22 mouse cellular contexts compared by ENCODE assay signal in genomic region chr19:55842046-55842445, GRCm38 (mm10).
A peak's percentile ranks its signal among the peaks of the same experiment; 100 is the strongest.
DNase-seq lines count a peak whose midpoint lies in the region; ATAC-seq and TF ChIP-seq lines count a peak whose summit lies in the region.
"Had no signal": no experiment of that assay in that cellular context is flagged by ENCODE, and none has a peak within 500 bp of the region (broad histone marks: within the 10 kb centered on the region; RNA-seq: fewer than 3 reads in every experiment).

No protein-coding gene starts in this region.

- H3K9ac ChIP-seq in heart, embryonic 14.5 days (ENCODE audit: low read length), result no peak overlapping the region
- no peak overlapping the region for H3K9ac ChIP-seq in kidney, postnatal 0 days (ENCODE audit: low read depth, low read length)
- H3K9ac ChIP-seq in MEL (ENCODE audit: control insufficient read depth, low read depth, low read length, poor library complexity, severe bottlenecking), result no peak overlapping the region
- H3K9ac ChIP-seq in midbrain, postnatal 0 days (replicated peaks; ENCODE audit: low read length, poor library complexity, severe bottlenecking), result no peak overlapping the region
- H3K9ac ChIP-seq: embryonic facial prominence, embryonic 13.5 days; forebrain, embryonic 12.5 days; hindbrain, embryonic 13.5 days had no signal

- 19% methylated on average over 7 of the region's 7 CpGs for WGBS in heart, embryonic 10.5 days
- 5% methylated on average over 7 of the region's 7 CpGs for WGBS in heart, embryonic 14.5 days
- WGBS in kidney, postnatal 0 days, result 37% methylated on average over 7 of the region's 7 CpGs
- WGBS in kidney, adult 2 months, result 59% methylated on average over 7 of the region's 7 CpGs
- 88% methylated on average over 7 of the region's 7 CpGs for WGBS in midbrain, postnatal 0 days

- TF ChIP-seq EP300 in MEL (IDR thresholded peaks at IDR 0.05; ENCODE audit: low read depth in 1 of 2, low read length in 2 of 2), result no peak

- no peak for DNase-seq in heart, embryonic 10.5 days (ENCODE audit: low spot score)
- DNase-seq in heart, adult 9 months (ENCODE audit: low spot score in 2 of 2), result no peak
- no peak for DNase-seq in heart, adult 11 months
- peak; percentile 49 for DNase-seq in kidney, postnatal 0 days (ENCODE audit: low spot score)
- DNase-seq in kidney, adult 2 months, result no peak
- DNase-seq in MEL (ENCODE audit: low read depth, low spot score), result peak; percentile 60
- no peak for DNase-seq in midbrain, postnatal 0 days (ENCODE audit: low spot score)
- DNase-seq: adrenal gland, postnatal 14 days; B cell, adult 2 months; cerebellum, adult 18-20 months; cerebellum, adult 9-11 months; cerebellum, postnatal 36 days; gastrocnemius, postnatal 14 days; kidney, adult 11 months had no signal

- H3K4me2 ChIP-seq in heart, embryonic 14.5 days (ENCODE audit: low read length), result peak overlapping the region; percentile 30; the same call in 1 of the 2 replicates
- no peak overlapping the region for H3K4me2 ChIP-seq in kidney, postnatal 0 days (ENCODE audit: low read length)
- H3K4me2 ChIP-seq in midbrain, postnatal 0 days (ENCODE audit: low read depth, low read length, poor library complexity, severe bottlenecking), result no peak overlapping the region
- H3K4me2 ChIP-seq: embryonic facial prominence, embryonic 13.5 days; forebrain, embryonic 12.5 days; hindbrain, embryonic 13.5 days had no signal

- no peak for TF ChIP-seq RAD21 in MEL (IDR thresholded peaks at IDR 0.05; ENCODE audit: low read depth, low read length)

- peaks cover 78% of the 10 kb centered on the region for H3K4me1 ChIP-seq in heart, embryonic 10.5 days
- H3K4me1 ChIP-seq in heart, embryonic 14.5 days (ENCODE audit: control insufficient read depth in 2 of 2, insufficient read depth in 2 of 2, low read length in 2 of 2), result peaks cover 33 to 64% of the 10 kb centered on the region in 2 experiments
- peaks cover 32% of the 10 kb centered on the region for H3K4me1 ChIP-seq in kidney, postnatal 0 days (replicated peaks; ENCODE audit: insufficient read depth, low read length)
- H3K4me1 ChIP-seq in kidney, adult 2 months (ENCODE audit: control insufficient read depth, insufficient read depth, low read length), result peaks cover 21% of the 10 kb centered on the region
- peaks cover 10 to 31% of the 10 kb centered on the region in 2 experiments for H3K4me1 ChIP-seq in MEL (ENCODE audit: control insufficient read depth in 1 of 2, insufficient read depth in 2 of 2, low read length in 2 of 2)
- peaks cover 8% of the 10 kb centered on the region for H3K4me1 ChIP-seq in midbrain, postnatal 0 days (ENCODE audit: insufficient read depth, low read length)

- peak overlapping the region; percentile 29; the same call in 1 of the 2 replicates for H3K4me3 ChIP-seq in heart, embryonic 10.5 days
- H3K4me3 ChIP-seq in heart, embryonic 14.5 days (ENCODE audit: control insufficient read depth in 1 of 2, insufficient read depth in 1 of 2, low read depth in 1 of 2, low read length in 2 of 2), result no peak overlapping the region
- no peak overlapping the region for H3K4me3 ChIP-seq in kidney, postnatal 0 days (replicated peaks; ENCODE audit: low read depth, low read length)
- no peak overlapping the region for H3K4me3 ChIP-seq in kidney, adult 2 months (ENCODE audit: insufficient read depth, low read depth, low read length)
- H3K4me3 ChIP-seq in MEL (ENCODE audit: control insufficient read depth in 1 of 2, insufficient read depth in 1 of 2, low read depth in 2 of 2, low read length in 2 of 2), result peak overlapping the region; percentile 3 to 16; a peak in 1 of 4 replicates
- no peak overlapping the region for H3K4me3 ChIP-seq in midbrain, postnatal 0 days (ENCODE audit: low read depth, low read length)
- H3K4me3 ChIP-seq: embryonic facial prominence, embryonic 13.5 days; forebrain, embryonic 12.5 days; hindbrain, embryonic 13.5 days had no signal

- peak overlapping the region; percentile 8; the same call in 1 of the 2 replicates for H3K27ac ChIP-seq in heart, embryonic 10.5 days
- H3K27ac ChIP-seq in heart, embryonic 14.5 days (replicated peaks in 1 of 2; ENCODE audit: control insufficient read depth in 1 of 2, insufficient read depth in 1 of 2, low read depth in 2 of 2, low read length in 2 of 2), result no peak overlapping the region
- H3K27ac ChIP-seq in kidney, postnatal 0 days, result no peak overlapping the region
- H3K27ac ChIP-seq in kidney, adult 2 months (ENCODE audit: insufficient read depth, low read depth, low read length), result no peak overlapping the region
- H3K27ac ChIP-seq in MEL (ENCODE audit: control insufficient read depth, low read depth, low read length), result 0 out of 2 replicates have a peak overlapping the region, but pooled peaks have one; percentile 16
- no peak overlapping the region for H3K27ac ChIP-seq in midbrain, postnatal 0 days (ENCODE audit: low read depth, low read length)
- H3K27ac ChIP-seq: embryonic facial prominence, embryonic 13.5 days; forebrain, embryonic 12.5 days; hindbrain, embryonic 13.5 days; hindbrain, postnatal 0 days had no signal

- H3K9me3 ChIP-seq in heart, embryonic 10.5 days, result no peaks in the 10 kb centered on the region
- no peaks in the 10 kb centered on the region for H3K9me3 ChIP-seq in heart, embryonic 14.5 days (ENCODE audit: control insufficient read depth, low read length)
- H3K9me3 ChIP-seq in kidney, postnatal 0 days (replicated peaks; ENCODE audit: low read length), result no peaks in the 10 kb centered on the region
- H3K9me3 ChIP-seq in MEL (replicated peaks; ENCODE audit: insufficient read depth, low read length), result no peaks in the 10 kb centered on the region
- H3K9me3 ChIP-seq in midbrain, postnatal 0 days (ENCODE audit: low read length), result no peaks in the 10 kb centered on the region
- H3K9me3 ChIP-seq: embryonic facial prominence, embryonic 13.5 days; forebrain, embryonic 12.5 days; hindbrain, embryonic 13.5 days had no signal

- H3K36me3 ChIP-seq in heart, embryonic 10.5 days, result no peaks in the 10 kb centered on the region
- 0 out of 2 replicates have a peak, but pooled peaks cover 3% of the 10 kb centered on the region for H3K36me3 ChIP-seq in heart, embryonic 14.5 days (ENCODE audit: control insufficient read depth, insufficient read depth, low read length)
- no peaks in the 10 kb centered on the region for H3K36me3 ChIP-seq in kidney, postnatal 0 days (ENCODE audit: insufficient read depth, low read length)
- no peaks in the 10 kb centered on the region for H3K36me3 ChIP-seq in kidney, adult 2 months (ENCODE audit: control insufficient read depth, insufficient read depth, low read length)
- H3K36me3 ChIP-seq in MEL (ENCODE audit: control insufficient read depth in 1 of 2, insufficient read depth in 2 of 2, low read length in 2 of 2), result peaks cover 0 to 18% of the 10 kb centered on the region in 2 experiments; a peak in 2 of 4 replicates
- H3K36me3 ChIP-seq in midbrain, postnatal 0 days (ENCODE audit: insufficient read depth, low read length), result no peaks in the 10 kb centered on the region
- H3K36me3 ChIP-seq: forebrain, embryonic 12.5 days; G1E; hindbrain, embryonic 13.5 days had no signal

- no peak for TF ChIP-seq CTCF in kidney, postnatal 0 days (IDR thresholded peaks at IDR 0.05; ENCODE audit: low read depth)
- TF ChIP-seq CTCF in kidney, adult 2 months (conservative IDR thresholded peaks at IDR 0.05; ENCODE audit: insufficient read depth, insufficient read length, low read depth, low read length), result no peak
- TF ChIP-seq CTCF in MEL (IDR thresholded peaks at IDR 0.05 in 2 of 3, conservative IDR thresholded peaks at IDR 0.05 in 1 of 3; ENCODE audit: control insufficient read depth in 1 of 3, insufficient read depth in 1 of 3, low read depth in 2 of 3, low read length in 3 of 3, poor library complexity in 1 of 3, severe bottlenecking in 1 of 3), result no peak
- no peak for TF ChIP-seq CTCF in midbrain, postnatal 0 days (IDR thresholded peaks at IDR 0.05)

- H3K27me3 ChIP-seq in heart, embryonic 10.5 days (ENCODE audit: insufficient read depth, poor library complexity, severe bottlenecking), result no peaks in the 10 kb centered on the region
- no peaks in the 10 kb centered on the region for H3K27me3 ChIP-seq in heart, embryonic 14.5 days (ENCODE audit: control insufficient read depth, insufficient read depth, low read length)
- H3K27me3 ChIP-seq in kidney, postnatal 0 days (ENCODE audit: insufficient read depth, low read length), result no peaks in the 10 kb centered on the region
- no peaks in the 10 kb centered on the region for H3K27me3 ChIP-seq in kidney, adult 2 months (replicated peaks; ENCODE audit: control insufficient read depth, insufficient read depth, low read length)
- H3K27me3 ChIP-seq in MEL (ENCODE audit: control insufficient read depth in 1 of 2, insufficient read depth in 2 of 2, low read length in 2 of 2), result no peaks in the 10 kb centered on the region
- H3K27me3 ChIP-seq in midbrain, postnatal 0 days (ENCODE audit: insufficient read depth, low read length), result no peaks in the 10 kb centered on the region
- H3K27me3 ChIP-seq: embryonic facial prominence, embryonic 13.5 days; forebrain, embryonic 12.5 days had no signal

- H3K79me2 ChIP-seq in MEL (ENCODE audit: control insufficient read depth, insufficient read depth, low read length, poor library complexity), result no peaks in the 10 kb centered on the region

- ATAC-seq in heart, embryonic 14.5 days (ENCODE audit: insufficient number of reproducible peaks, insufficient read depth, low FRiP score, low read depth), result peak; percentile 52; the same call in 1 of the 2 replicates
- ATAC-seq in kidney, postnatal 0 days (replicated peaks; ENCODE audit: low FRiP score, low read depth), result no peak
- ATAC-seq in midbrain, postnatal 0 days (ENCODE audit: low FRiP score), result no peak
- ATAC-seq: CD4-positive, CD25-positive, alpha-beta regulatory T cell, adult 4 months; forebrain, embryonic 16.5 days; hindbrain, postnatal 0 days had no signal

- TF ChIP-seq POLR2A in kidney, adult 2 months (IDR thresholded peaks at IDR 0.05; ENCODE audit: low read depth, low read length), result no peak
- no peak for TF ChIP-seq POLR2A in MEL (IDR thresholded peaks at IDR 0.05; ENCODE audit: control insufficient read depth in 1 of 2, insufficient read depth in 1 of 2, low read depth in 1 of 2, low read length in 2 of 2, poor library complexity in 1 of 2)

TF ChIP-seq in MEL, 35 proteins besides CTCF, POLR2A, EP300 and RAD21:
- TF ChIP-seq MAZ (IDR thresholded peaks at IDR 0.05; ENCODE audit: low read depth, low read length) (0 out of 2 replicates have a peak, but pooled peaks have one; percentile 2), E2F4 (IDR thresholded peaks at IDR 0.05; ENCODE audit: borderline replicate concordance, low read depth, low read length) (no peak), ELF1 (IDR thresholded peaks at IDR 0.05; ENCODE audit: low read depth, low read length) (no peak)

Comparison
In these comparisons a context has a peak if more than half of its experiments do, and no peak if none do; other contexts are left out.
1. DNase-seq: peak in kidney, postnatal 0 days (single experiment) and MEL (single experiment); none in heart, embryonic 10.5 days (single experiment), heart, adult 9 months (0 of 2), heart, adult 11 months (single experiment), kidney, adult 2 months (single experiment) and midbrain, postnatal 0 days (single experiment).
2. H3K27ac ChIP-seq: peak in heart, embryonic 10.5 days (single experiment) and MEL (single experiment); none in heart, embryonic 14.5 days (0 of 2), kidney, postnatal 0 days (single experiment), kidney, adult 2 months (single experiment) and midbrain, postnatal 0 days (single experiment).
3. H3K4me3 ChIP-seq: peak in heart, embryonic 10.5 days (single experiment) and MEL (2 of 2); none in heart, embryonic 14.5 days (0 of 2), kidney, postnatal 0 days (single experiment), kidney, adult 2 months (single experiment) and midbrain, postnatal 0 days (single experiment).